Mouse (Mus musculus) hindbrain, postnatal 0 days (tissue): ENCODE results near the gene Ceacam16. TPM values are rescaled to one million over a fixed set of nuclear protein-coding genes. Genes with fewer than 3 reads are reported as not detected.

Experiments used
- ATAC-seq: fragments of 200-750 bp; cut with Nextera tagmentation; 2 replicates; pipeline ENCODE4 v1.8.0; 2017; ENCODE audit warnings: mild to moderate bottlenecking, moderate TSS enrichment, moderate library complexity
- DNase-seq: peaks from one replicate; pipeline ENCODE4 v3.0.0-alpha.2; 2015; ENCODE audit warnings: low spot score
- H3K27ac ChIP-seq: fragments of 300-500 bp; sonication (generic); 2 replicates; pipeline ENCODE4 v1.5.1; 2014; ENCODE audit warnings: mild to moderate bottlenecking
- H3K27me3 ChIP-seq: fragments of 300-500 bp; sonication (generic); 2 replicates; pipeline ENCODE4 v1.6.1; 2014; ENCODE audit warnings: low read length, mixed read lengths; ENCODE audit not compliant: insufficient read depth
- H3K36me3 ChIP-seq: fragments of 300-500 bp; sonication (generic); 2 replicates; pipeline ENCODE4 v1.6.1; 2014; ENCODE audit warnings: low read length, mixed read lengths; ENCODE audit not compliant: insufficient read depth
- H3K4me1 ChIP-seq: fragments of 300-500 bp; sonication (generic); 2 replicates; pipeline ENCODE4 v1.6.1; 2014; ENCODE audit warnings: antibody characterized with exemption, low read length, mixed read lengths; ENCODE audit not compliant: insufficient read depth
- H3K4me2 ChIP-seq: fragments of 300-500 bp; sonication (generic); 2 replicates; pipeline ENCODE4 v1.6.1; 2014; ENCODE audit warnings: low read depth, mild to moderate bottlenecking, low read length, moderate library complexity, mixed read lengths
- H3K4me3 ChIP-seq: fragments of 300-500 bp; sonication (generic); 2 replicates; pipeline ENCODE4 v1.5.1; 2014; ENCODE audit warnings: low read length
- H3K9ac ChIP-seq: fragments of 300-500 bp; sonication (generic); replicated peaks from 2 replicates; pipeline ENCODE4 v1.6.1; 2014; ENCODE audit warnings: mild to moderate bottlenecking, low read length, moderate library complexity, mixed read lengths
- H3K9me3 ChIP-seq: fragments of 300-500 bp; sonication (generic); 2 replicates; pipeline ENCODE4 v1.6.1; 2016; ENCODE audit warnings: low read length, mixed read lengths
- CTCF ChIP-seq: IDR thresholded peaks from 2 replicates; pipeline ENCODE4 v1.5.1; 2016; ENCODE audit warnings: antibody characterized with exemption, control low read depth, low read depth
- WGBS: fragments of 180-500 bp; shearing (Covaris S2); extraction: QIAGEN DNeasy Blood & Tissue Kit; methylation state at CpG from one replicate; pipeline ENCODE4 v1.1.7; 2014; 5-methylcytosine and 5-hydroxymethylcytosine counted together
- polyA plus RNA-seq: library from polyadenylated mRNA; unstranded; fragments of >200 nt; fragmentation: Nextera tagmentation; extraction: Ambion mirVana; gene quantifications from 2 replicates; pipeline ENCODE4 v1.2.1, GENCODE M21; 2015
- total RNA-seq: library from RNA; depleted of rRNA; stranded (reverse); fragments of >200 nt; gene quantifications from 2 replicates; pipeline ENCODE4 v1.2.3, GENCODE M21; 2014

Gene Ceacam16
- total and polyA plus RNA-seq, 2 experiments from 2014 or later, result 0.86 TPM; not detected in 1

GRCm38 (mm10) chr7:19831837-19832236, 29.3 kb downstream of the Ceacam16 start:
- H3K27ac ChIP-seq, result no peak overlapping the region
- no peak overlapping the region for H3K9ac ChIP-seq
- H3K27me3 ChIP-seq, result no peaks in the 10 kb centered on the region
- no peak overlapping the region for H3K4me2 ChIP-seq
- no peaks in the 10 kb centered on the region for H3K9me3 ChIP-seq
- H3K4me3 ChIP-seq, result no peak overlapping the region
- H3K36me3 ChIP-seq, result no peaks in the 10 kb centered on the region
- 53% methylated on average over 9 of the region's 9 CpGs for WGBS
- ATAC-seq (peak; percentile 45; the same call in 1 of the 2 replicates), DNase-seq (no peak)
- TF ChIP-seq CTCF, result no peak
- 0 out of 2 replicates have a peak, but pooled peaks cover 3% of the 10 kb centered on the region for H3K4me1 ChIP-seq

- TF ChIP-seq CTCF, result no peak
- H3K27ac ChIP-seq, result no peak overlapping the region
- no peak overlapping the region for H3K9ac ChIP-seq
- H3K4me3 ChIP-seq, result no peak overlapping the region
- H3K9me3 ChIP-seq, result no peaks in the 10 kb centered on the region
- peak; percentile 56; the same call in 1 of the 2 replicates for ATAC-seq
- H3K36me3 ChIP-seq, result no peaks in the 10 kb centered on the region
- 0 out of 2 replicates have a peak, but pooled peaks cover 3% of the 10 kb centered on the region for H3K4me1 ChIP-seq
- DNase-seq, result no peak
- no peaks in the 10 kb centered on the region for H3K27me3 ChIP-seq
- 32% methylated on average over 13 of the region's 13 CpGs for WGBS
- H3K4me2 ChIP-seq, result no peak overlapping the region
These were observed 30.4 kb downstream of the Ceacam16 start for GRCm38 (mm10) chr7:19830682-19831156.

GRCm38 (mm10) chr7:19829694-19830093, 31.4 kb downstream of the Ceacam16 start:
- H3K9me3 ChIP-seq, result no peaks in the 10 kb centered on the region
- no peak overlapping the region for H3K9ac ChIP-seq
- no peak for DNase-seq
- 0 out of 2 replicates have a peak, but pooled peaks cover 3% of the 10 kb centered on the region for H3K4me1 ChIP-seq
- ATAC-seq, result no peak
- no peak overlapping the region for H3K4me2 ChIP-seq
- no peaks in the 10 kb centered on the region; the same call in 1 of the 2 replicates for H3K27me3 ChIP-seq
- no peak overlapping the region for H3K27ac ChIP-seq
- WGBS, result 86% methylated on average over 3 of the region's 3 CpGs
- no peaks in the 10 kb centered on the region for H3K36me3 ChIP-seq
- H3K4me3 ChIP-seq, result no peak overlapping the region
- no peak for TF ChIP-seq CTCF

- 48% methylated on average over 6 of the region's 6 CpGs for WGBS
- Histone ChIP-seq H3K4me2 (no peak overlapping the region), H3K27me3 (peaks cover 7% of the 10 kb centered on the region), H3K4me1 (0 out of 2 replicates have a peak, but pooled peaks cover 3% of the 10 kb centered on the region), H3K27ac (no peak overlapping the region), H3K4me3 (no peak overlapping the region), H3K9ac (no peak overlapping the region), H3K9me3 (no peaks in the 10 kb centered on the region), H3K36me3 (no peaks in the 10 kb centered on the region)
- DNase-seq, result no peak
- no peak for ATAC-seq
- TF ChIP-seq CTCF, result no peak
These were observed 34.3 kb downstream of the Ceacam16 start for GRCm38 (mm10) chr7:19826756-19827155.

GRCm38 (mm10) chr7:19824182-19824973, 36.7 kb downstream of the Ceacam16 start:
- H3K27me3 ChIP-seq, result peaks cover 12% of the 10 kb centered on the region
- H3K27ac ChIP-seq, result no peak overlapping the region
- no peaks in the 10 kb centered on the region for H3K36me3 ChIP-seq
- 25% methylated on average over 25 of the region's 26 CpGs for WGBS
- H3K9ac ChIP-seq, result no peak overlapping the region
- peak; percentile 66; the same call in 1 of the 2 replicates for ATAC-seq
- H3K4me1 ChIP-seq, result no peaks in the 10 kb centered on the region
- TF ChIP-seq CTCF, result no peak
- H3K9me3 ChIP-seq, result no peaks in the 10 kb centered on the region
- peak; percentile 13 for DNase-seq
- H3K4me2 ChIP-seq, result no peak overlapping the region
- H3K4me3 ChIP-seq, result no peak overlapping the region

- Histone ChIP-seq H3K27me3 (peaks cover 12% of the 10 kb centered on the region), H3K36me3 (no peaks in the 10 kb centered on the region), H3K4me2 (no peak overlapping the region), H3K9me3 (no peaks in the 10 kb centered on the region), H3K9ac (no peak overlapping the region), H3K4me1 (no peaks in the 10 kb centered on the region), H3K27ac (no peak overlapping the region), H3K4me3 (no peak overlapping the region)
- WGBS, result 28% methylated on average over 16 of the region's 16 CpGs
- DNase-seq, result no peak
- ATAC-seq, result no peak
- no peak for TF ChIP-seq CTCF
These were observed 37.6 kb downstream of the Ceacam16 start for GRCm38 (mm10) chr7:19823256-19824181.
